Mouse (Mus musculus): ENCODE data around the gene Ffar4. TPM values are rescaled to one million over a fixed set of nuclear protein-coding genes. Genes with fewer than 3 reads are reported as not detected.
A peak's percentile ranks its signal among the peaks of the same experiment; 100 is the strongest.

Gene Ffar4
- total and polyA plus RNA-seq, 3 experiments: not detected

- DNase-seq (ENCODE audit: low spot score) (no peak), ATAC-seq (ENCODE audit: extremely low read depth, insufficient number of reproducible peaks, low FRiP score, poor library complexity, severe bottlenecking) (no peak)
- peaks cover 19% of the 10 kb centered on the region for H3K4me1 ChIP-seq (ENCODE audit: insufficient read depth, low read depth, low read length)
- TF ChIP-seq GATA2 (IDR thresholded peaks at IDR 0.05; ENCODE audit: borderline replicate concordance, low read depth, low read length): no peak
- TF ChIP-seq POLR2AphosphoS5 (IDR thresholded peaks at IDR 0.05; ENCODE audit: insufficient replicate concordance, low read depth, low read length): no peak
- TF ChIP-seq GATA1 (IDR thresholded peaks at IDR 0.05; ENCODE audit: borderline replicate concordance, low read length): no peak
- no peak for TF ChIP-seq CTCF (IDR thresholded peaks at IDR 0.05; ENCODE audit: low read depth, low read length)
- no peak for TF ChIP-seq TAL1 (conservative IDR thresholded peaks at IDR 0.05; ENCODE audit: low read depth, low read length)
- H3K27me3 ChIP-seq (ENCODE audit: insufficient read depth, low read length): peaks cover 11% of the 10 kb centered on the region
- peaks cover 36% of the 10 kb centered on the region for H3K36me3 ChIP-seq (replicated peaks)
- H3K9me3 ChIP-seq (replicated peaks): no peaks in the 10 kb centered on the region
- peak overlapping the region; percentile 84 for H3K4me3 ChIP-seq (ENCODE audit: low read depth, low read length)
Measured at GRCm38 (mm10) chr19:38055798-38056197, 41.1 kb upstream of the Ffar4 start.

GRCm38 (mm10) chr19:38056276-38056675 is 40.6 kb upstream of the Ffar4 start:
- no peak overlapping the region; the same call in 1 of the 2 replicates for H3K4me3 ChIP-seq (ENCODE audit: low read depth, low read length)
- ATAC-seq (ENCODE audit: extremely low read depth, insufficient number of reproducible peaks, low FRiP score, poor library complexity, severe bottlenecking) (no peak), DNase-seq (ENCODE audit: low spot score) (no peak)
- no peak for TF ChIP-seq TAL1 (conservative IDR thresholded peaks at IDR 0.05; ENCODE audit: low read depth, low read length)
- TF ChIP-seq GATA2 (IDR thresholded peaks at IDR 0.05; ENCODE audit: borderline replicate concordance, low read depth, low read length): no peak
- no peak for TF ChIP-seq POLR2AphosphoS5 (IDR thresholded peaks at IDR 0.05; ENCODE audit: insufficient replicate concordance, low read depth, low read length)
- no peak for TF ChIP-seq CTCF (IDR thresholded peaks at IDR 0.05; ENCODE audit: low read depth, low read length)
- no peak for TF ChIP-seq GATA1 (IDR thresholded peaks at IDR 0.05; ENCODE audit: borderline replicate concordance, low read length)
- H3K9me3 ChIP-seq (replicated peaks): no peaks in the 10 kb centered on the region
- peaks cover 19% of the 10 kb centered on the region for H3K4me1 ChIP-seq (ENCODE audit: insufficient read depth, low read depth, low read length)
- H3K27me3 ChIP-seq (ENCODE audit: insufficient read depth, low read length): peaks cover 9% of the 10 kb centered on the region
- peaks cover 41% of the 10 kb centered on the region for H3K36me3 ChIP-seq (replicated peaks)

- DNase-seq (ENCODE audit: low spot score) (no peak), ATAC-seq (ENCODE audit: extremely low read depth, insufficient number of reproducible peaks, low FRiP score, poor library complexity, severe bottlenecking) (no peak)
- Histone ChIP-seq H3K36me3 (replicated peaks) (peaks cover 44% of the 10 kb centered on the region), H3K27me3 (ENCODE audit: insufficient read depth, low read length) (peaks cover 7% of the 10 kb centered on the region), H3K9me3 (replicated peaks) (no peaks in the 10 kb centered on the region), H3K4me3 (ENCODE audit: low read depth, low read length) (no peak overlapping the region), H3K4me1 (ENCODE audit: insufficient read depth, low read depth, low read length) (peaks cover 19% of the 10 kb centered on the region)
- TF ChIP-seq TAL1 (conservative IDR thresholded peaks at IDR 0.05; ENCODE audit: low read depth, low read length): no peak
- no peak for TF ChIP-seq GATA1 (IDR thresholded peaks at IDR 0.05; ENCODE audit: borderline replicate concordance, low read length)
- TF ChIP-seq CTCF (IDR thresholded peaks at IDR 0.05; ENCODE audit: low read depth, low read length): no peak
- no peak for TF ChIP-seq GATA2 (IDR thresholded peaks at IDR 0.05; ENCODE audit: borderline replicate concordance, low read depth, low read length)
- TF ChIP-seq POLR2AphosphoS5 (IDR thresholded peaks at IDR 0.05; ENCODE audit: insufficient replicate concordance, low read depth, low read length): no peak
Measured at GRCm38 (mm10) chr19:38056931-38057330, 39.9 kb upstream of the Ffar4 start.

DNA sequence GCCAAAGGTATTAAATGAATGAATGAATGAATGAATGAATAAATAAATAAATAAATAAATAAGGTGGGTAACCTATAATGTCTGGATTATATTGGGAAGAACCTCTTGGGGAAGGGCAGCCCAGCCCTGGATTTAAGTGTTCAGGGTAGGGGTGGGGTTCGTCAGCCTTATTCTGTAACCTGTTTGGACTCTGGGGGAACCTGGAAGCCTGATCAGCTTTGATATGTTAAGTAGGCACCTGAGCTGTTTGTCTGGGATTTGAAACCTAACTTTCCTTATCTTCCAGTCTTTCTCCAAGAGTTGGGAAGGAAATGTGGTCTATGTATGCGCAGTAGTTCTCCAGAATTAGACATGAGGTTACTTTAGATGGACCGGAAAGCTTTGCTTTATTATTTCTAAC is 33.7 kb upstream of the Ffar4 start:
- Histone ChIP-seq H3K4me1 (ENCODE audit: insufficient read depth, low read depth, low read length) (no peaks in the 10 kb centered on the region), H3K4me3 (ENCODE audit: low read depth, low read length) (no peak overlapping the region), H3K36me3 (replicated peaks) (peaks cover 63% of the 10 kb centered on the region), H3K9me3 (replicated peaks) (no peaks in the 10 kb centered on the region), H3K27me3 (ENCODE audit: insufficient read depth, low read length) (no peaks in the 10 kb centered on the region)
- no peak for ATAC-seq (ENCODE audit: extremely low read depth, insufficient number of reproducible peaks, low FRiP score, poor library complexity, severe bottlenecking)
- TF ChIP-seq CTCF (IDR thresholded peaks at IDR 0.05; ENCODE audit: low read depth, low read length) (no peak), GATA1 (IDR thresholded peaks at IDR 0.05; ENCODE audit: borderline replicate concordance, low read length) (no peak), POLR2AphosphoS5 (IDR thresholded peaks at IDR 0.05; ENCODE audit: insufficient replicate concordance, low read depth, low read length) (no peak), TAL1 (conservative IDR thresholded peaks at IDR 0.05; ENCODE audit: low read depth, low read length) (no peak)
- DNase-seq (ENCODE audit: low spot score): no peak

- no peaks in the 10 kb centered on the region for H3K9me3 ChIP-seq (replicated peaks)
- TF ChIP-seq CTCF (IDR thresholded peaks at IDR 0.05; ENCODE audit: low read depth, low read length) (no peak), POLR2AphosphoS5 (IDR thresholded peaks at IDR 0.05; ENCODE audit: insufficient replicate concordance, low read depth, low read length) (no peak), GATA2 (IDR thresholded peaks at IDR 0.05; ENCODE audit: borderline replicate concordance, low read depth, low read length) (no peak), GATA1 (IDR thresholded peaks at IDR 0.05; ENCODE audit: borderline replicate concordance, low read length) (no peak), TAL1 (conservative IDR thresholded peaks at IDR 0.05; ENCODE audit: low read depth, low read length) (no peak)
- H3K4me1 ChIP-seq (ENCODE audit: insufficient read depth, low read depth, low read length): no peaks in the 10 kb centered on the region
- H3K27me3 ChIP-seq (ENCODE audit: insufficient read depth, low read length): no peaks in the 10 kb centered on the region
- no peak overlapping the region for H3K4me3 ChIP-seq (ENCODE audit: low read depth, low read length)
- DNase-seq (ENCODE audit: low spot score): no peak
- no peak for ATAC-seq (ENCODE audit: extremely low read depth, insufficient number of reproducible peaks, low FRiP score, poor library complexity, severe bottlenecking)
- H3K36me3 ChIP-seq (replicated peaks): peaks cover 65% of the 10 kb centered on the region
Measured at GRCm38 (mm10) chr19:38064051-38064450, 32.8 kb upstream of the Ffar4 start.

DNA sequence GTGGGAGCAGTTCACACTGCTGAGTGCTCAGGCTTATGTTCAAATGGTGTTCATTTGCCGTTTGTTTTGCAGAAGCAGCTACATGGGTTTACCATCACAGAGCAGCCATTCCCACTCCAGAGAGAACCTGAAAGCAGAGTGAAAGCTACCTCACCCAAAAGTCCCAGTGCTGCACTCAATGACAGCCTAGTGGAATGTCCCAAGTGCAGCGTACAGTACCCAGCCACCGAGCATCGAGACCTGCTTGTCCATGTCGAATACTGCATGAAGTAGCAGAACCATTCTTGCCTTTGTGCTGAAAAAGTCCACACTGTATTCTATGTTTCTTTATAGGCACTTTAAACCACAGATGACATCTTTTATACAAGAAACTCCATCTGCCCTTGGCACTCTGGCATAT is 23.6 kb upstream of the Ffar4 start:
- no peak overlapping the region for H3K4me3 ChIP-seq (ENCODE audit: low read depth, low read length)
- H3K27me3 ChIP-seq (ENCODE audit: insufficient read depth, low read length): 0 out of 2 replicates have a peak, but pooled peaks cover 2% of the 10 kb centered on the region
- H3K9me3 ChIP-seq (replicated peaks): no peaks in the 10 kb centered on the region
- ATAC-seq (ENCODE audit: extremely low read depth, insufficient number of reproducible peaks, low FRiP score, poor library complexity, severe bottlenecking): no peak
- peaks cover 57% of the 10 kb centered on the region for H3K36me3 ChIP-seq (replicated peaks)
- no peak for TF ChIP-seq POLR2AphosphoS5 (IDR thresholded peaks at IDR 0.05; ENCODE audit: insufficient replicate concordance, low read depth, low read length)
- no peak for TF ChIP-seq GATA1 (IDR thresholded peaks at IDR 0.05; ENCODE audit: borderline replicate concordance, low read length)
- no peak for TF ChIP-seq TAL1 (conservative IDR thresholded peaks at IDR 0.05; ENCODE audit: low read depth, low read length)
- TF ChIP-seq CTCF (IDR thresholded peaks at IDR 0.05; ENCODE audit: low read depth, low read length): no peak
- no peak for TF ChIP-seq GATA2 (IDR thresholded peaks at IDR 0.05; ENCODE audit: borderline replicate concordance, low read depth, low read length)
- DNase-seq (ENCODE audit: low spot score): no peak
- no peaks in the 10 kb centered on the region for H3K4me1 ChIP-seq (ENCODE audit: insufficient read depth, low read depth, low read length)

Measured in G1E (cell line).